In the genomic region with DNA sequence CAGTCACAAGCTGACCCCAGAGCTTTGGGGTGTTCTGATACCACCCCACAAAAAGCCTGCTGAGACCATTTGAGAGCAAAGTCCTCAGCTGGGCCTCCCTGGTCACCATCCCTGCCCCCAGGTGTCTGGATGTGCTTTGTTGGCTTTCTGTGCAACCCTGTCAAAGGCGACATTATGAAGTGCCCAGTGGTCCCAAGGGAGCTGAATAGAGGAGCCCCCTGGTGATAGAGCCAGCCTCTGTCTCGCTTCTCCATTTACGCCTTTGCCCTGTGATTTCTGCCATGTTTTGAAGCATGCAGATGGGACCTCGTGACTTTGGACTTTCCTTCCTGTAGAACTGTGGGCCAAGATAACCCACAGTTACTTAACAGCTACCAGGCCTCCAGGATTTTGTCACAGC, we compare ENCODE assay signal across 12 mouse cellular contexts.
"Had no signal": no experiment of that assay in that cellular context is flagged by ENCODE, and none has a peak within 500 bp of the region (broad histone marks: within the 10 kb centered on the region; RNA-seq: fewer than 3 reads in every experiment).

No protein-coding gene starts in this region.

- ATAC-seq: intestine, embryonic 15.5 days; midbrain, embryonic 15.5 days had no signal

- H3K4me3 ChIP-seq: intestine, embryonic 15.5 days; kidney, embryonic 15.5 days; limb, embryonic 12.5 days; lung, embryonic 15.5 days; midbrain, embryonic 15.5 days; neural tube, embryonic 12.5 days had no signal

- H3K9me3 ChIP-seq: intestine, embryonic 15.5 days; kidney, embryonic 15.5 days; limb, embryonic 12.5 days; lung, embryonic 15.5 days; midbrain, embryonic 15.5 days; neural tube, embryonic 12.5 days had no signal

- H3K27me3 ChIP-seq: intestine, embryonic 15.5 days; lung, embryonic 15.5 days had no signal

- DNase-seq: kidney, adult 18-20 months; kidney, postnatal 25 days; lung, postnatal 36 days; right cerebral cortex, postnatal 14 days; thymus, postnatal 4 days had no signal

- H3K36me3 ChIP-seq: intestine, embryonic 15.5 days; kidney, embryonic 15.5 days; limb, embryonic 12.5 days; lung, embryonic 15.5 days; midbrain, embryonic 15.5 days; neural tube, embryonic 12.5 days had no signal

- H3K27ac ChIP-seq: intestine, embryonic 15.5 days; kidney, embryonic 15.5 days; limb, embryonic 12.5 days; lung, embryonic 15.5 days; midbrain, embryonic 15.5 days; neural tube, embryonic 12.5 days had no signal

- H3K9ac ChIP-seq: intestine, embryonic 15.5 days; kidney, embryonic 15.5 days; limb, embryonic 12.5 days; lung, embryonic 15.5 days; midbrain, embryonic 15.5 days; neural tube, embryonic 12.5 days had no signal

- H3K4me2 ChIP-seq: intestine, embryonic 15.5 days; kidney, embryonic 15.5 days; limb, embryonic 12.5 days; liver, embryonic 11.5 days; lung, embryonic 15.5 days; midbrain, embryonic 15.5 days; neural tube, embryonic 12.5 days had no signal
